Mouse (Mus musculus): ENCODE results near the gene Mettl7b. TPM values are rescaled to one million over a fixed set of nuclear protein-coding genes. Genes with fewer than 3 reads are reported as not detected.
A peak's percentile ranks its signal among the peaks of the same experiment; 100 is the strongest.

The Mettl7b gene
- polyA plus RNA-seq, 2 experiments from 2014 or later: not detected

- ATAC-seq: no peak
Observed at GRCm38 (mm10) chr10:128945675-128946074, 15.1 kb downstream of the Mettl7b start.

- peak; percentile 97 for ATAC-seq
Observed at GRCm38 (mm10) chr10:128940475-128941061, 20.2 kb downstream of the Mettl7b start.

GRCm38 (mm10) chr10:128938974-128939373, 21.8 kb downstream of the Mettl7b start:
- ATAC-seq: no peak

- ATAC-seq: no peak
Observed at GRCm38 (mm10) chr10:128938457-128938856, 22.3 kb downstream of the Mettl7b start.

- ATAC-seq: no peak
Observed at GRCm38 (mm10) chr10:128937756-128938390, 22.9 kb downstream of the Mettl7b start.

- ATAC-seq: no peak
Observed at GRCm38 (mm10) chr10:128935826-128936440, 24.9 kb downstream of the Mettl7b start.

GRCm38 (mm10) chr10:128934997-128935787, 25.6 kb downstream of the Mettl7b start:
- ATAC-seq: no peak

GRCm38 (mm10) chr10:128933976-128934721, 26.6 kb downstream of the Mettl7b start:
- no peak for ATAC-seq

- peak; percentile 17 for ATAC-seq
Observed at GRCm38 (mm10) chr10:128933574-128933973, 27.2 kb downstream of the Mettl7b start, which contains the start of gene Itga7. TSS of gene Itga7 (plus strand) at chr10:128933818.

GRCm38 (mm10) chr10:128931441-128931840, 29.3 kb downstream of the Mettl7b start:
- ATAC-seq: no peak

GRCm38 (mm10) chr10:128929638-128930378, 31.0 kb downstream of the Mettl7b start:
- ATAC-seq: no peak

- no peak for ATAC-seq
Observed at GRCm38 (mm10) chr10:128928356-128928755, 32.4 kb downstream of the Mettl7b start.

GRCm38 (mm10) chr10:128923935-128924334, 36.9 kb downstream of the Mettl7b start, which contains the start of gene Bloc1s1:
TSS of gene Bloc1s1 (minus strand) at chr10:128924035.
- ATAC-seq: no peak

- ATAC-seq: peak; percentile 95
Observed at GRCm38 (mm10) chr10:128923013-128923691, 37.6 kb downstream of the Mettl7b start.

- no peak for ATAC-seq
Observed at GRCm38 (mm10) chr10:128922822-128923012, 38.1 kb downstream of the Mettl7b start, which contains the start of gene Rdh5. TSS of gene Rdh5 (minus strand) at chr10:128922888.

GRCm38 (mm10) chr10:128921883-128922821, 38.6 kb downstream of the Mettl7b start:
- no peak for ATAC-seq

GRCm38 (mm10) chr10:128921251-128921650, 39.5 kb downstream of the Mettl7b start:
- no peak for ATAC-seq

- ATAC-seq: no peak
Observed at GRCm38 (mm10) chr10:128920736-128921161, 40.0 kb downstream of the Mettl7b start.

GRCm38 (mm10) chr10:128919966-128920365, 40.8 kb downstream of the Mettl7b start:
- ATAC-seq: no peak

GRCm38 (mm10) chr10:128919203-128919631, 41.6 kb downstream of the Mettl7b start:
- no peak for ATAC-seq

Measured in activated CD4-positive, CD25-positive, alpha-beta regulatory T cell, adult 4 months (primary cell).